Mouse (Mus musculus) left cerebral cortex, adult 2 months (tissue): ENCODE data around the gene Usp39. TPM values are rescaled to one million over a fixed set of nuclear protein-coding genes. Genes with fewer than 3 reads are reported as not detected.
A peak's percentile ranks its signal among the peaks of the same experiment; 100 is the strongest.

ENCODE experiments used
- DNase-seq, 2 experiments: peaks; one replicate each; pipeline ENCODE4 v3.0.0; 2021 to 2022; ENCODE audit warnings: low spot score in 2 of 2, mixed read lengths in 1 of 2; ENCODE audit errors: extremely low spot score in 1 of 2
- H3K27ac ChIP-seq: fragments of 200-600 bp; 2 replicates; pipeline ENCODE4 v1.8.1; 2022
- H3K4me3 ChIP-seq: fragments of 200-600 bp; 2 replicates; pipeline ENCODE4 v1.8.1; 2022
- CTCF ChIP-seq: fragments of 200-600 bp; IDR thresholded peaks from 2 replicates; pipeline ENCODE4 v1.8.1; 2022; ENCODE audit warnings: antibody characterized with exemption, mild to moderate bottlenecking, moderate library complexity
- intact Hi-C: fragments of 180-260 bp; cut with DNase I; formaldehyde crosslinking; loops from one replicate; pipeline ENCODE4 v1.15.1; 2025
- total RNA-seq, 2 experiments: library from RNA; stranded (reverse); gene quantifications; 2 replicates each; pipeline ENCODE4 v1.2.3; 2021

The Usp39 gene
- total RNA-seq, 2 experiments from 2014 or later = 31.8 to 35.5 TPM

DNA sequence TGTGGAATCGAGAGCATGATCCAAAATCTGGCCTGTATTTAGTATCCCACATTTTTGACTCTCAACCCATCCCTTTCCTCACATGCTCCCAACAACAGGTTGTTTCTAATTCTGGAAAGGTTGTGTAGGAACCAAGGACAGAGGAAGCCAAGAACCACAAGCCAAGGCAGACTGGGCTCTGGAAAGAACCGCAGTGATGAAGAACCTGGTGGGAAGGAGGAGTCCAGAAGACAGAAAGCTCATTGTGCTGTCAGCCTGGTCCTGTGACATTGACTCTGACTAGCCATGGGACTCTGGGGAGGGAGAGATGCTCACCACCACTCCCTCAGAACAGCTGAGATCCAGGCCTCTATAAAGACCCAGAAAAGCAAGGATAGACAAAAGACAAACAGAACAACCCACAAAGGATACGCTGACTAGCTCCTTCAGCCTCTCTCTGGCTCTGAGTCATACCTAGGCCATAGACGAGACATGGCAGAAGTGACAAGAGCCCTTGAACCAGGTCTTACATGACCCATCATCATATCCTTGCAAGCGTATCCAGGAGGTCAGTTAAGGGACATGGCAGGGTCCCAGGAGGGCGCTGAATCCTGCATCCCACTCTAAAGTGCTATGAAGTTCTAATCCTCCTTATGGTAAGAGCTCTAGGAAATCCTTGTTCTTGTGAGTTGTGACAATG is 38.3 kb upstream of the Usp39 start:
- Histone ChIP-seq H3K4me3 (no peak overlapping the region), H3K27ac (no peak overlapping the region)
- DNase-seq = no peak
- TF ChIP-seq CTCF = no peak
- intact Hi-C loops = no loop called here

DNA sequence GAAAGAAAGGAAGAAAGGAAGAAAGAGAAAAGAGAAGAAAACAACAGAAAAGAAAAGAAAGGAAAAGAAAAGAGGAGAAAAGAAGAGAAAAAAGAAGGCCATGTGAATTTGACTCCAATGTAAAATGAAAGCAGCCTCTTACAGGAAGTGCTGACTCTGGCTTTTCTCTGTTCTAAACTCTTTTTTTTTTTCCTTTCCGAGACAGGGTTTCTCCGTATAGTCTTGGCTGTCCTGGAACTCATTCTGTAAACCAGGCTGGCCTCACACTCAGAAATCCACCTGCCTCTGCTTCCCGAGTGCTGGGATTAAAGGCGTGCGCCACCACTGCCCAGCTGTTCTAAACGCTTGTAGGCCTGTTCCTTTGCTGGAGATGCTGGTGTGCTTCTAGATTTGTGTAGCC is 37.5 kb upstream of the Usp39 start:
- Histone ChIP-seq H3K4me3 (no peak overlapping the region), H3K27ac (no peak overlapping the region)
- no peak for DNase-seq
- TF ChIP-seq CTCF = no peak
- intact Hi-C loops = no loop called here

DNA sequence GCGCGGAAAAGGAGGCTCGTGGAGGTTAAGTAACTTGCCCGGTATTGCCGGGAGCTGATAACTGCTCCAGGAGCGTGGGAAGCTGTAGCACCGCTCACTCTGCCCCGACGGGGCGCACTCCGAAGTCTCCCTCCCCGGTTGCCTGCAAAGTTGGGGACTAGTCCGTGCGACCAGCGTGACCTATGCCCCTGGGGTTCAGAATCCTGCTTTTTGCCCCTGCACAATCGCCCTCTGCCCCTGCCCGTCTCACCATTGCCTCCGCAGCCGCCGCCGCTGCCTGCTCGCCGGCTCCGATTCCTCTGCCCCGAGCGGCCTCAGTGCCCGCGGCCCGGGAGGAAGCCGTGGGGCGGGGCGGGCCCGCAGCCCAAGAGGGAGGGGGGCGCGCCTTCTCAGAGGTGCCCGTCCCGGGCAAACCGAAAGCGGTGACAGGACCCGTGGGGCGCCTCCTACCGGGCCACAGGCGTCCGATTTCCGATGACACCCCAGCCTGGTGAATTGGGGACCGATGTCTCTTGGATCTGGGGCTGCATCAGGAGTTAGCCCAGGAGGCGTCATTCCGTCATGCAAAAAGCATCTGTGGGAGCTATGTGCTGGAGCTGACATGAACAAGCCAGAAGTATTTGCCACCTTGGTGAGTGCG is 35.3 kb upstream of the Usp39 start, which contains the start of gene Vamp5:
Vamp5 (minus strand) TSS at position 338 of the 640 bp plus-strand sequence.
- DNase-seq = peak in 1 of 2 experiments; percentile 54
- peak; percentile 46 for TF ChIP-seq CTCF
- H3K27ac ChIP-seq = peak within 1 kb of the TSS; percentile 45; the same call in 1 of the 2 replicates
- H3K4me3 ChIP-seq = peak within 1 kb of the TSS; percentile 44
- intact Hi-C loops = no loop called here

DNA sequence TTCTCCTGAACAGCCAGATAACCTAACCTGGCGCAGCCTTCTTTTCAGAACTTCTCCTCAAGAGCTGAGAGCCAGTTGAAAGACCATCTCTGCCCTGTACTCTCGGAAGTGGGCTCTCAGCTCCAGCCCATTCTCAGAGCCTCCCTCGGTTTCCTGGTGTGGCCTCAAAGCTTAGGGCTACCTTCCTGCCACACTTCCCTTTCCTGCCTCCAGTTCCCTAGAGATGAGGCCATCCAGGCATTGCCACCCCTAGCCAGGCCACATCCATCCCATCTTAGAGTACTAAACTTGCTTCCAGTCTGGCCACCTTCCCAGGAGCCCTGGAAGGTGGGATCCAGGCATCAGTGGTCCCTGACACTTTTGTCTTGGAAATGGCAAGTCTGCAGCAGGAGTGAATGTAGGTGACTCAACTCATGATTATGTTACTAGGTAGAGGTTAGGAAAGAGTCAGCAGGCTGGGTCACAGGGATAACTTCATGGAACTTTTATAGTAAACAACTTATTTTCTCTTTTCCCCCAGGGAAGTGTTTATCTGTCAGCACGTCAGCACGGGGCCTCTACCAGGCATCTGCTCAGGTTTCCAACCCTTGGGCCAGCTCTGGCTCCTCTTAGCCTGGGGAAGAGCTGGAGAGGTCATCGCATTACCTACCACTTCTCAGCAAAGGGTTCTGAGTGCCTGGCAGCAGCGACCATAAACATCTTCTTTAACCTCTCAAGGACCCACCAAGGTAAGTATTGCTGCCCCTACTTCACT is 34.6 kb upstream of the Usp39 start:
- TF ChIP-seq CTCF = no peak
- DNase-seq = no peak
- intact Hi-C loops = no loop called here
- Histone ChIP-seq H3K4me3 (peak overlapping the region; percentile 44), H3K27ac (no peak overlapping the region; the same call in 1 of the 2 replicates)

DNA sequence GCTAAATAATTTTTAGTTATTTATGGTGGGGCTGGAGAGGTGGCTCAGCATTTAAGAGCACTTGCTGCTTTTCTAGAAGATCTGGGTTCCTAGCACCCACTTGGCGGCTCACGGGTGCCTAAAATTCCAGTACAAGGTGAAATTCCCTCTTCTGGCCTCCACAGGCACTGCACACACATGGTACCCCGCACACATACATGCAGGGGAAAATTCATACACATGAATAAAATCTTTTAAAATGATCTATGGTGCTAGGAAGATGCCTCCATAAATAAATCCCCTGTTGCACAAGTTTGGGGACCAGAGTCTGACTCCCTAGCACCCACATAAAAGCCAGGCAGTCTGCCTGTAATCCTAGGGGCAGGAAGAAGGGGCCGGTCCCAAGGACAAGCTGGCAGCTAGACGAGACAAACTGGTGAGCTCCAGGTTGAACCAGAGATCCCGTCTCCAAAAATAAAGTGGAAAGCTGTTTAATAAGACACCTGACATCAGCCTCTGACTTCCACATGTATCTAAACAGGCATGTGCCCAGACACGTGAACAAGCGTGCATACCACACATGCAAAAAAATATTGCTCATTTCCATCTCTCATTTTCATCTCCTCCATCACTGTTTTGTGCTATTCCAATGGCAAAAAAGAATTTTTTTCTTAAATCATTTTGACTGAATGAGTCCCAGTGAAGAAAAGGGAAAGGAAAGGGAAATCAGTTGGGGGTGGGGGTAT is 33.7 kb upstream of the Usp39 start:
- Histone ChIP-seq H3K27ac (no peak overlapping the region), H3K4me3 (no peak overlapping the region)
- intact Hi-C loops = no loop called here
- no peak for DNase-seq
- no peak for TF ChIP-seq CTCF

DNA sequence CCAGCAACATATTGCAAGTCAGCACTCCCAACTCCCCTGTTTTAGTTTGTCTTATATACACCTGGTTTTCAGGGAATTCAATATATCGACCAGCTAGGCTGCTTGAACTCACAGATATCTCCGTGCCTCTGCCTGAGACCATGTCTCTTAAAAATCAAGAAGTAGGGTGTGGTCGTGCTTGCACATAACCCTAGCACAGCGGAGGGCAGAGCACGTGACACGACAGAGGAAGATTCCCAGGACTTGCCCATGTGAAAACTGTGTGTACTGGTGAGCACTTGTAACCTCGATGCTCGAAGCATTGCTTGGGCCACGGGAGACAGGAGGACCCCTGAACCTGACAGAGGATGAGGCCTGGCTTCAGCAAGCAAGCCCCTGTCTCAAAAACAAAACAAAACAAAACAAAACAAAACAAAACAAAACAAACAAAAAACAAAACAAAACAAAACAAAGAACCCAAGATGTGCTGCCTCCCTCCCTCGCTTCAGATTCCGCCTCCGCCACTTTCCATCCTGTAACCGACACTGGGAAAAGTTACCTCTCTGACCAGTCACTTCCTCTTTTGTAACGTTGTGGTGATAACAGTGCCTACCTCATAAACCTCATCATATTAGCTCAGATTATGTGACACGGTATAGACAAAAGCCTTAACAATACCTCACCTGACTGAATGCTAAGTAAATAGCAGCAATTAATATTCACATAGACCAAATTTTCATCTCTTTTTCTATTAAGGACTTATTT is 30.0 kb upstream of the Usp39 start:
- H3K4me3 ChIP-seq = no peak overlapping the region
- intact Hi-C loops = no loop called here
- no peak overlapping the region for H3K27ac ChIP-seq
- no peak for DNase-seq
- TF ChIP-seq CTCF = no peak

DNA sequence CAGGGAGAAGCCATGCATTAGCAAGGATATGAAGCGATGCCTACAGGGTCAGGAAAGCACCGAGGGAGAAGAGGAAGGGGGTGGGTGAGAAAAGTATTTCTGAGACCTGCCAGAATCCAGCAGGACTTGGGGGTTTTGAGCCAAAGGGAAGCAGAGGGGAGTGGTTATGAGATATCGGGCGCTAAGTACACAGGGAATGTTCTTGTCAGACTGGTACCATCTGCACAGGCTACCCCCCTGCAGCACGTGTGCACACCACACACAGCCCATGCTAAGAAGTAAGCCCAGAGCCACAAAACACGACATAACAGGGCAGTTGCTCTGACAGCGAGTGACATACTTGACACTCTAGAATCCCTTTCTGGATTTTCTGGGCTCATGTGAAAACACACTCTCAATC is 29.2 kb upstream of the Usp39 start:
- Histone ChIP-seq H3K27ac (no peak overlapping the region), H3K4me3 (no peak overlapping the region)
- DNase-seq = no peak
- no peak for TF ChIP-seq CTCF
- intact Hi-C loops = no loop called here

DNA sequence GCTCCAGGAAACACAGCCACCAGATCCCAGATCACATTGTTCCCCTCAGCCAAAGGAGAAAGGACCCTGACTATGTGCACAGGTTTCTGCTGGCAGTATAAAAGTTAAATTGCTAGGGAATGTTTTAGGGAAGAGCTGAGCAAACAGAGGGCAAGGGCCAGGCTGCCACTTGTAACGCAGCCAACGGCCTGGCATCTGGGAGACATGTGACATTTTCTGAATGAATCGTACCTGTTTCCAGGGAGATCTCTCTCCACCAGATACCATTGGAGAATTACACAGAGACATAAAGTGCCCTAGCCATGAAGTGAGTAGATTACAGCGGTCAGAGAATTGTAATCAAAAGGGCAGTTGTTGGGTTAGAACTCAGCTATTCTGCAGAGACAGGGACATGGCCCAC is 28.2 kb upstream of the Usp39 start:
- Histone ChIP-seq H3K27ac (no peak overlapping the region), H3K4me3 (no peak overlapping the region)
- intact Hi-C loops = no loop called here
- no peak for DNase-seq
- no peak for TF ChIP-seq CTCF

DNA sequence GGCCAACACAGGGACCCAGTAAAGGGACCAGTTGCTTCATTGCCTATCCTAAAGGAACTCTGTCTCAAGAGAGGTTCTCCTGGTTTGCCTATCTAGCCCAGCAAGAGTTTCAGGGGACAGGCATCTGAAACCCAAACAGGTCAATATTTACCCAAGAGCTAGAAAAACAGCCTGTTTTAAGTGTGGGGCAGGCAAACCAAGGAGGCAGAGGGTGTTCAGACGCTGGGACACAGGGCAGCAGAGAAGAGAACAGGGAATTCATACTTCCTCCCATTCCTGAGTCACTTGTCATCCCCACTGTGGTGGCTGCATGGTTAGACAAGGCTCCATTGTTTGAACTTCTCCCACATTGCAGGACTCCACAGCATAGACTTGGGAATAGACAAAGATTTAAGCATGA is 26.6 kb upstream of the Usp39 start:
- Histone ChIP-seq H3K4me3 (no peak overlapping the region), H3K27ac (peak overlapping the region; percentile 48)
- intact Hi-C loops = no loop called here
- no peak for DNase-seq
- TF ChIP-seq CTCF = no peak

DNA sequence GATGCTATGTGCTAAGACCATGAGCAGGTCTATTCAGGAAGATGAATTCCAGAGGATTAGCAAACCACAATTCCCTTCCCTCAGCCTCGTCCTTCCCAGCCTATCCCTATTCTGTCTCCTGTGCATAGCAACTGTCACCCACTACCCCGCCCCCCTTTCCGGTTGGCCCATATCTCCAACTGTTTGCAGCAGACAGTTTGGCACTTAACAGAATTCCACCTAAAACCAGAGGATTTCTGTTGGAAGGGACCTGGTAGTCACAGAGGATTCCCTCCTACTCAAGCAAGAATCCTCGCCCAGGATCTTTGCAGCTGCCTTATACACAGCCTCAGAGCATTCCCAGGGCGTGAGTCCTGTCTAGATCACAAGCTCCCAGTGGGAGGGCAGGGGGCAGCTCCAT is 26.2 kb upstream of the Usp39 start:
- DNase-seq = peak in 1 of 2 experiments; percentile 51
- H3K27ac ChIP-seq = peak overlapping the region; percentile 48
- intact Hi-C loops = no loop called here
- no peak overlapping the region for H3K4me3 ChIP-seq
- no peak for TF ChIP-seq CTCF

DNA sequence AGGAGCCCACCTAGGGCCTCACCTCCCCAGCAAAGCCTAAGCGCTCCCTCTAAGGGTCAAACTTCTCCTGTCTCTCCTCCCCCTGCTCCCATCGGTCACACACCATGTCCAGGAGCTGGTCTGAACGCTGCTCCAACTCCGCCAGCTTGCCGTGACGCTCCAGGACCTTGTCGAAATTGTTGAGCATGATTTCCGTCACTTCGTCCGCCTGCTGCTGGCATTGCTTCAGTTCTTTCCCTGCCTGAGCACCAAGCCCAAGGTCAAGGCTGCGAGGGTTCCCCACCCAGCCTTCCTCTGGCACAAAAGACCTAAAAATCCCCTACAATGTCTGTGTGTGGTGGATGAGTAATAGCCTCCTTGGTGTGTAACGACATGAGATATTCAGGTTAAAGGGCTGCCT is 25.1 kb upstream of the Usp39 start:
- H3K27ac ChIP-seq = no peak overlapping the region
- intact Hi-C loops = no loop called here

More for the DNA sequence above, 25.1 kb upstream of the Usp39 start:
- no peak for DNase-seq
- TF ChIP-seq CTCF = no peak
- no peak overlapping the region for H3K4me3 ChIP-seq
